Mouse (Mus musculus): ENCODE measurements around the gene Lad1.

- TF ChIP-seq MAX (IDR thresholded peaks at IDR 0.05) (no peak), CTCF (IDR thresholded peaks at IDR 0.05; ENCODE audit: control insufficient read depth, insufficient read depth, insufficient read length) (no peak), MYOD1 (IDR thresholded peaks at IDR 0.05; ENCODE audit: control insufficient read depth, insufficient read length, low read depth) (no peak), USF1 (IDR thresholded peaks at IDR 0.05; ENCODE audit: low read depth) (no peak), MYOG (IDR thresholded peaks at IDR 0.05; ENCODE audit: control insufficient read depth, extremely low read depth, insufficient read length) (no peak)
Measured at GRCm38 (mm10) chr1:135818481-135819086, at the start of gene Lad1.
